Mouse (Mus musculus): ENCODE data around the gene Ykt6. TPM values are rescaled to one million over a fixed set of nuclear protein-coding genes. Genes with fewer than 3 reads are reported as not detected.
"Not testable (repeated sequence)": the region's sequence is repeated elsewhere in the genome, so short reads cannot be mapped to it uniquely, and the experiment has no call there.

The Ykt6 gene
- total RNA-seq (2015; ENCODE audit: low replicate concordance) (9.8 and 11.3 TPM in 2 replicates), total RNA-seq (2017; ENCODE audit: low replicate concordance) (6.8 and 22.3 TPM in 2 replicates)

- ATAC-seq (replicated peaks; ENCODE audit: low FRiP score, poor library complexity, severe bottlenecking) = peak; percentile 92
These were observed at the start of gene Ykt6 for GRCm38 (mm10) chr11:5955546-5956276. Gene Ykt6, plus strand, starts transcription at chr11:5955693.

- ATAC-seq (replicated peaks; ENCODE audit: low FRiP score, poor library complexity, severe bottlenecking) = no peak
These were observed 49.5 kb upstream of the Ykt6 start for GRCm38 (mm10) chr11:5905778-5906518.

- ATAC-seq (replicated peaks; ENCODE audit: low FRiP score, poor library complexity, severe bottlenecking) = no peak
These were observed 48.4 kb upstream of the Ykt6 start for GRCm38 (mm10) chr11:5907096-5907495.

- ATAC-seq (replicated peaks; ENCODE audit: low FRiP score, poor library complexity, severe bottlenecking) = no peak
These were observed 46.9 kb upstream of the Ykt6 start for GRCm38 (mm10) chr11:5908642-5909041.

- no peak for ATAC-seq (replicated peaks; ENCODE audit: low FRiP score, poor library complexity, severe bottlenecking)
These were observed 42.9 kb upstream of the Ykt6 start for GRCm38 (mm10) chr11:5912635-5913034.

- no peak for ATAC-seq (replicated peaks; ENCODE audit: low FRiP score, poor library complexity, severe bottlenecking)
These were observed 42.2 kb upstream of the Ykt6 start for GRCm38 (mm10) chr11:5913256-5913655.

GRCm38 (mm10) chr11:5913936-5914335 lies 41.6 kb upstream of the Ykt6 start:
- ATAC-seq (replicated peaks; ENCODE audit: low FRiP score, poor library complexity, severe bottlenecking) = no peak

- no peak for ATAC-seq (replicated peaks; ENCODE audit: low FRiP score, poor library complexity, severe bottlenecking)
These were observed 40.6 kb upstream of the Ykt6 start for GRCm38 (mm10) chr11:5914940-5915339.

GRCm38 (mm10) chr11:5915429-5916177 lies 39.9 kb upstream of the Ykt6 start:
- no peak for ATAC-seq (replicated peaks; ENCODE audit: low FRiP score, poor library complexity, severe bottlenecking)

- ATAC-seq (replicated peaks; ENCODE audit: low FRiP score, poor library complexity, severe bottlenecking) = no peak
These were observed 39.3 kb upstream of the Ykt6 start for GRCm38 (mm10) chr11:5916178-5916548.

- ATAC-seq (replicated peaks; ENCODE audit: low FRiP score, poor library complexity, severe bottlenecking) = no peak
These were observed 37.4 kb upstream of the Ykt6 start for GRCm38 (mm10) chr11:5918111-5918510.

GRCm38 (mm10) chr11:5919606-5920005 lies 35.9 kb upstream of the Ykt6 start:
- ATAC-seq (replicated peaks; ENCODE audit: low FRiP score, poor library complexity, severe bottlenecking) = no peak

- no peak for ATAC-seq (replicated peaks; ENCODE audit: low FRiP score, poor library complexity, severe bottlenecking)
These were observed 35.1 kb upstream of the Ykt6 start for GRCm38 (mm10) chr11:5920323-5920960.

- ATAC-seq (replicated peaks; ENCODE audit: low FRiP score, poor library complexity, severe bottlenecking) = no peak
These were observed 30.8 kb upstream of the Ykt6 start for GRCm38 (mm10) chr11:5924699-5925098.

GRCm38 (mm10) chr11:5926696-5927220 lies 28.7 kb upstream of the Ykt6 start:
- ATAC-seq (replicated peaks; ENCODE audit: low FRiP score, poor library complexity, severe bottlenecking) = no peak

- ATAC-seq (replicated peaks; ENCODE audit: low FRiP score, poor library complexity, severe bottlenecking) = no peak
These were observed 24.9 kb upstream of the Ykt6 start for GRCm38 (mm10) chr11:5930578-5930977.

- not testable (repeated sequence) for ATAC-seq (replicated peaks; ENCODE audit: low FRiP score, poor library complexity, severe bottlenecking)
These were observed 23.5 kb upstream of the Ykt6 start for GRCm38 (mm10) chr11:5931947-5932346.

- ATAC-seq (replicated peaks; ENCODE audit: low FRiP score, poor library complexity, severe bottlenecking) = not testable (repeated sequence)
These were observed 21.0 kb upstream of the Ykt6 start for GRCm38 (mm10) chr11:5934531-5934930.

GRCm38 (mm10) chr11:5942966-5943365 lies 12.5 kb upstream of the Ykt6 start:
- ATAC-seq (replicated peaks; ENCODE audit: low FRiP score, poor library complexity, severe bottlenecking) = no peak

GRCm38 (mm10) chr11:5945096-5945495 lies 10.4 kb upstream of the Ykt6 start:
- no peak for ATAC-seq (replicated peaks; ENCODE audit: low FRiP score, poor library complexity, severe bottlenecking)

All from erythroblast, adult 5-6 weeks (primary cell).